Mouse (Mus musculus) G1E (cell line): ENCODE data around the gene Gm4131. TPM values are rescaled to one million over a fixed set of nuclear protein-coding genes. Genes with fewer than 3 reads are reported as not detected.

Source experiments
- ATAC-seq: 2 replicates; pipeline ENCODE4 v1.8.0; 2016; ENCODE audit warnings: mild to moderate bottlenecking; ENCODE audit not compliant: insufficient number of reproducible peaks, poor library complexity, low FRiP score, severe bottlenecking; ENCODE audit errors: extremely low read depth
- DNase-seq: peaks from one replicate; pipeline ENCODE4 v3.0.0; 2012; ENCODE audit warnings: low spot score
- H3K27me3 ChIP-seq: 2 replicates; pipeline ENCODE4 v1.6.1; 2012; ENCODE audit warnings: mild to moderate bottlenecking, low read length, inconsistent platforms; ENCODE audit not compliant: insufficient read depth
- H3K36me3 ChIP-seq: replicated peaks from 2 replicates; pipeline ENCODE3; 2012; ENCODE audit warnings: mild to moderate bottlenecking, inconsistent platforms
- H3K4me1 ChIP-seq: 2 replicates; pipeline ENCODE4 v1.6.1; 2012; ENCODE audit warnings: low read depth, low read length, inconsistent platforms, mixed read lengths; ENCODE audit not compliant: insufficient read depth
- H3K4me3 ChIP-seq: 2 replicates; pipeline ENCODE4 v1.5.1; 2012; ENCODE audit warnings: low read depth, mild to moderate bottlenecking, inconsistent platforms, low read length, moderate library complexity, mixed read lengths
- H3K9me3 ChIP-seq: replicated peaks from 2 replicates; pipeline ENCODE4 v1.6.1; 2012; ENCODE audit warnings: inconsistent platforms
- CTCF ChIP-seq: IDR thresholded peaks from 2 replicates; pipeline ENCODE4 v1.5.1; 2012; ENCODE audit warnings: low read depth, low read length, inconsistent platforms, mixed read lengths
- GATA1 ChIP-seq: IDR thresholded peaks from 2 replicates; pipeline ENCODE4 v1.6.1; 2012; ENCODE audit warnings: borderline replicate concordance, low read length, inconsistent platforms, mixed read lengths
- GATA2 ChIP-seq: IDR thresholded peaks from 2 replicates; pipeline ENCODE4 v1.6.1; 2012; ENCODE audit warnings: low read depth, low read length, inconsistent platforms, borderline replicate concordance
- POLR2AphosphoS5 ChIP-seq: IDR thresholded peaks from 2 replicates; pipeline ENCODE4 v1.6.1; 2012; ENCODE audit warnings: low read depth, low read length, inconsistent platforms; ENCODE audit not compliant: insufficient replicate concordance
- TAL1 ChIP-seq: conservative IDR thresholded peaks from 2 replicates; pipeline ENCODE4 v1.6.1; 2012; ENCODE audit warnings: low read depth, low read length, inconsistent platforms, mixed read lengths
- polyA plus RNA-seq: library from polyadenylated mRNA; stranded (reverse); fragments of >175 nt; gene quantifications from 2 replicates; pipeline ENCODE4 v1.2.3, GENCODE M21; 2012
- total RNA-seq, 2 experiments: library from RNA; stranded (forward) in 1 of 2; stranded (reverse) in 1 of 2; fragments of 200-1000 nt in 1 of 2; fragments of >200 nt in 1 of 2; fragmentation: Nextera tagmentation in 1 of 2; gene quantifications; 2 replicates each; pipeline ENCODE4 v1.2.3; 2014 to 2017

The Gm4131 gene
- total and polyA plus RNA-seq, 3 experiments = not detected

GRCm38 (mm10) chr14:62497391-62497790 is 69.3 kb downstream of the Gm4131 start:
- DNase-seq (no peak), ATAC-seq (no peak)
- Histone ChIP-seq H3K4me3 (no peak overlapping the region), H3K4me1 (no peaks in the 10 kb centered on the region), H3K9me3 (no peaks in the 10 kb centered on the region), H3K36me3 (no peaks in the 10 kb centered on the region), H3K27me3 (no peaks in the 10 kb centered on the region)
- no peak for TF ChIP-seq GATA2
- TF ChIP-seq POLR2AphosphoS5 = no peak
- no peak for TF ChIP-seq TAL1
- TF ChIP-seq GATA1 = no peak
- TF ChIP-seq CTCF = no peak

- TF ChIP-seq CTCF = no peak
- no peaks in the 10 kb centered on the region for H3K36me3 ChIP-seq
- no peaks in the 10 kb centered on the region for H3K4me1 ChIP-seq
- H3K27me3 ChIP-seq = no peaks in the 10 kb centered on the region
- no peaks in the 10 kb centered on the region for H3K9me3 ChIP-seq
- no peak for ATAC-seq
- no peak for DNase-seq
- H3K4me3 ChIP-seq = no peak overlapping the region
These were observed 70.2 kb downstream of the Gm4131 start for GRCm38 (mm10) chr14:62496501-62496900.

- DNase-seq (no peak), ATAC-seq (no peak)
- H3K9me3 ChIP-seq = no peaks in the 10 kb centered on the region
- H3K4me3 ChIP-seq = no peak overlapping the region
- H3K4me1 ChIP-seq = no peaks in the 10 kb centered on the region
- H3K27me3 ChIP-seq = no peaks in the 10 kb centered on the region
- TF ChIP-seq TAL1 = no peak
- no peak for TF ChIP-seq GATA2
- TF ChIP-seq POLR2AphosphoS5 = no peak
- no peak for TF ChIP-seq GATA1
- no peak for TF ChIP-seq CTCF
- no peaks in the 10 kb centered on the region for H3K36me3 ChIP-seq
These were observed 73.3 kb downstream of the Gm4131 start for GRCm38 (mm10) chr14:62493456-62493855.

GRCm38 (mm10) chr14:62492196-62492850 is 74.4 kb downstream of the Gm4131 start:
- Histone ChIP-seq H3K27me3 (no peaks in the 10 kb centered on the region), H3K9me3 (no peaks in the 10 kb centered on the region), H3K36me3 (no peaks in the 10 kb centered on the region), H3K4me1 (no peaks in the 10 kb centered on the region), H3K4me3 (no peak overlapping the region)
- DNase-seq (no peak), ATAC-seq (no peak)
- TF ChIP-seq POLR2AphosphoS5 (no peak), CTCF (peak; percentile 27; the same call in 1 of the 2 replicates)

- ATAC-seq (no peak), DNase-seq (no peak)
- no peaks in the 10 kb centered on the region for H3K9me3 ChIP-seq
- H3K4me3 ChIP-seq = no peak overlapping the region
- TF ChIP-seq GATA1 (no peak), CTCF (no peak), GATA2 (no peak), POLR2AphosphoS5 (no peak), TAL1 (no peak)
- no peaks in the 10 kb centered on the region for H3K36me3 ChIP-seq
- H3K27me3 ChIP-seq = no peaks in the 10 kb centered on the region
- H3K4me1 ChIP-seq = no peaks in the 10 kb centered on the region
These were observed 78.5 kb downstream of the Gm4131 start for GRCm38 (mm10) chr14:62488270-62488669.

GRCm38 (mm10) chr14:62481381-62481780 is 85.3 kb downstream of the Gm4131 start:
- Histone ChIP-seq H3K36me3 (no peaks in the 10 kb centered on the region), H3K27me3 (no peaks in the 10 kb centered on the region; the same call in 1 of the 2 replicates), H3K9me3 (no peaks in the 10 kb centered on the region), H3K4me1 (no peaks in the 10 kb centered on the region), H3K4me3 (no peak overlapping the region)
- DNase-seq (no peak), ATAC-seq (no peak)
- no peak for TF ChIP-seq TAL1
- TF ChIP-seq CTCF = no peak

- Histone ChIP-seq H3K36me3 (no peaks in the 10 kb centered on the region), H3K4me3 (no peak overlapping the region), H3K9me3 (no peaks in the 10 kb centered on the region), H3K4me1 (no peaks in the 10 kb centered on the region), H3K27me3 (no peaks in the 10 kb centered on the region; the same call in 1 of the 2 replicates)
- DNase-seq (no peak), ATAC-seq (no peak)
- TF ChIP-seq TAL1 = no peak
- TF ChIP-seq POLR2AphosphoS5 = no peak
- no peak for TF ChIP-seq GATA2
- no peak for TF ChIP-seq CTCF
- TF ChIP-seq GATA1 = no peak
These were observed 87.3 kb downstream of the Gm4131 start for GRCm38 (mm10) chr14:62479395-62479794.
